Mouse (Mus musculus) heart, embryonic 14.5 days (tissue): Measurements from ENCODE around the gene Cmss1. TPM values are rescaled to one million over a fixed set of nuclear protein-coding genes. Genes with fewer than 3 reads are reported as not detected.

Source experiments
- ATAC-seq: fragments of 200-750 bp; cut with Nextera tagmentation; 2 replicates; pipeline ENCODE4 v1.8.0; 2017; ENCODE audit warnings: low read depth, moderate TSS enrichment; ENCODE audit not compliant: insufficient number of reproducible peaks, insufficient read depth, low FRiP score
- H3K27ac ChIP-seq, 2 experiments: fragments of 200-500 bp in 1 of 2; fragments of 300-500 bp in 1 of 2; sonication (generic) in 1 of 2; replicated peaks in 1 of 2; 2 replicates each; pipeline ENCODE4 v1.5.1; 2012 to 2014; ENCODE audit warnings: low read depth in 2 of 2, low read length in 2 of 2, control low read depth in 1 of 2, mild to moderate bottlenecking in 1 of 2, mixed read lengths in 1 of 2; ENCODE audit not compliant: control insufficient read depth in 1 of 2, insufficient read depth in 1 of 2
- H3K27me3 ChIP-seq: fragments of 300-500 bp; sonication (generic); 2 replicates; pipeline ENCODE4 v1.6.1; 2014; ENCODE audit warnings: mild to moderate bottlenecking, low read length, control low read depth; ENCODE audit not compliant: control insufficient read depth, insufficient read depth
- H3K36me3 ChIP-seq: fragments of 300-500 bp; sonication (generic); 2 replicates; pipeline ENCODE4 v1.6.1; 2014; ENCODE audit warnings: mild to moderate bottlenecking, control low read depth, low read length, mixed read lengths; ENCODE audit not compliant: control insufficient read depth, insufficient read depth
- H3K4me1 ChIP-seq, 2 experiments: fragments of 200-500 bp in 1 of 2; fragments of 300-500 bp in 1 of 2; sonication (generic) in 1 of 2; 2 replicates each; pipeline ENCODE4 v1.6.1; 2012 to 2014; ENCODE audit warnings: low read length in 2 of 2, control low read depth in 1 of 2, mixed read lengths in 1 of 2; ENCODE audit not compliant: control insufficient read depth in 2 of 2, insufficient read depth in 2 of 2
- H3K4me2 ChIP-seq: fragments of 300-500 bp; sonication (generic); 2 replicates; pipeline ENCODE4 v1.6.1; 2014; ENCODE audit warnings: mild to moderate bottlenecking, low read length
- H3K4me3 ChIP-seq, 2 experiments: fragments of 200-500 bp in 1 of 2; fragments of 300-500 bp in 1 of 2; sonication (generic) in 1 of 2; 2 replicates each; pipeline ENCODE4 v1.5.1; 2012 to 2014; ENCODE audit warnings: low read length in 2 of 2, mild to moderate bottlenecking in 2 of 2, control low read depth in 1 of 2, low read depth in 1 of 2, moderate library complexity in 1 of 2; ENCODE audit not compliant: control insufficient read depth in 1 of 2, insufficient read depth in 1 of 2
- H3K9ac ChIP-seq: fragments of 300-500 bp; sonication (generic); 2 replicates; pipeline ENCODE4 v1.6.1; 2014; ENCODE audit warnings: mild to moderate bottlenecking, low read length
- H3K9me3 ChIP-seq: fragments of 300-500 bp; sonication (generic); 2 replicates; pipeline ENCODE4 v1.6.1; 2016; ENCODE audit warnings: low read length, control low read depth; ENCODE audit not compliant: control insufficient read depth
- whole genome bisulfite sequencing: fragments of 180-500 bp; shearing (Covaris S2); extraction: QIAGEN DNeasy Blood & Tissue Kit; methylation state at CpG from one replicate; pipeline ENCODE4 v1.1.7; 2014; 5-methylcytosine and 5-hydroxymethylcytosine counted together
- polyA plus RNA-seq: library from polyadenylated mRNA; unstranded; fragments of >200 nt; fragmentation: Nextera tagmentation; extraction: Ambion mirVana; gene quantifications from 2 replicates; pipeline ENCODE4 v1.2.1, GENCODE M21; 2014

Gene Cmss1
- polyA plus RNA-seq, 1 experiment from 2014 or later: 35.1 TPM

- H3K27ac ChIP-seq: no peak overlapping the region
- no peak overlapping the region for H3K9ac ChIP-seq
- WGBS: 84% methylated on average over 2 of the region's 2 CpGs
- H3K4me3 ChIP-seq: no peak overlapping the region
- H3K4me1 ChIP-seq: peaks cover under 1 to 2% of the 10 kb centered on the region in 2 experiments; a peak in 2 of 4 replicates
- H3K4me2 ChIP-seq: no peak overlapping the region
- no peaks in the 10 kb centered on the region for H3K9me3 ChIP-seq
- no peaks in the 10 kb centered on the region for H3K27me3 ChIP-seq
- no peak for ATAC-seq
- no peaks in the 10 kb centered on the region for H3K36me3 ChIP-seq
These were observed 294.5 kb downstream of the Cmss1 start for GRCm38 (mm10) chr16:57312130-57312529.

- Histone ChIP-seq H3K4me2 (no peak overlapping the region), H3K36me3 (no peaks in the 10 kb centered on the region), H3K4me1 (peaks cover 4 to 12% of the 10 kb centered on the region in 2 experiments; a peak in 2 of 4 replicates), H3K9me3 (no peaks in the 10 kb centered on the region), H3K27me3 (no peaks in the 10 kb centered on the region), H3K4me3 (no peak overlapping the region), H3K27ac (no peak overlapping the region), H3K9ac (no peak overlapping the region)
- ATAC-seq: no peak
- WGBS: 51% methylated on average over 6 of the region's 6 CpGs
These were observed 301.2 kb downstream of the Cmss1 start for GRCm38 (mm10) chr16:57305463-57305862.

GRCm38 (mm10) chr16:57303716-57304115, 302.9 kb downstream of the Cmss1 start:
- Histone ChIP-seq H3K9ac (no peak overlapping the region), H3K27me3 (no peaks in the 10 kb centered on the region), H3K4me1 (peaks cover 4 to 12% of the 10 kb centered on the region in 2 experiments; a peak in 2 of 4 replicates), H3K4me3 (no peak overlapping the region), H3K9me3 (no peaks in the 10 kb centered on the region), H3K36me3 (no peaks in the 10 kb centered on the region), H3K4me2 (no peak overlapping the region), H3K27ac (no peak overlapping the region)
- WGBS: 66% methylated on average over 19 of the region's 19 CpGs
- ATAC-seq: no peak

- WGBS: 88% methylated on average over 25 of the region's 25 CpGs
- Histone ChIP-seq H3K27ac (no peak overlapping the region), H3K9me3 (no peaks in the 10 kb centered on the region), H3K36me3 (no peaks in the 10 kb centered on the region), H3K4me1 (peaks cover 4 to 12% of the 10 kb centered on the region in 2 experiments; a peak in 2 of 4 replicates), H3K27me3 (no peaks in the 10 kb centered on the region), H3K4me2 (no peak overlapping the region), H3K4me3 (no peak overlapping the region), H3K9ac (no peak overlapping the region)
- no peak for ATAC-seq
These were observed 303.6 kb downstream of the Cmss1 start for GRCm38 (mm10) chr16:57302792-57303698.

GRCm38 (mm10) chr16:57301512-57302115, 305.1 kb downstream of the Cmss1 start:
- Histone ChIP-seq H3K9me3 (no peaks in the 10 kb centered on the region), H3K4me1 (peaks cover 2 to 8% of the 10 kb centered on the region in 2 experiments; a peak in 2 of 4 replicates), H3K9ac (no peak overlapping the region), H3K27me3 (no peaks in the 10 kb centered on the region), H3K4me2 (no peak overlapping the region), H3K36me3 (no peaks in the 10 kb centered on the region), H3K27ac (0 out of 4 replicates have a peak overlapping the region, but pooled peaks of 1 of the 2 experiments have one; percentile 6), H3K4me3 (no peak overlapping the region)
- WGBS: 58% methylated on average over 9 of the region's 9 CpGs
- no peak for ATAC-seq

GRCm38 (mm10) chr16:57295216-57295934, 311.3 kb downstream of the Cmss1 start:
- no peak for ATAC-seq
- no peaks in the 10 kb centered on the region for H3K9me3 ChIP-seq
- H3K27me3 ChIP-seq: no peaks in the 10 kb centered on the region
- peaks cover 0 to 3% of the 10 kb centered on the region in 2 experiments; a peak in 1 of 4 replicates for H3K4me1 ChIP-seq
- H3K4me3 ChIP-seq: no peak overlapping the region
- H3K27ac ChIP-seq: no peak overlapping the region
- H3K36me3 ChIP-seq: no peaks in the 10 kb centered on the region
- H3K9ac ChIP-seq: no peak overlapping the region
- WGBS: 73% methylated on average over 10 of the region's 10 CpGs
- no peak overlapping the region for H3K4me2 ChIP-seq

GRCm38 (mm10) chr16:57292765-57293164, 313.9 kb downstream of the Cmss1 start, which contains the start of gene Tmem30c:
Tmem30c (minus strand) TSS chr16:57292865.
- Histone ChIP-seq H3K4me1 (peaks cover 0 to 3% of the 10 kb centered on the region in 2 experiments; a peak in 1 of 4 replicates), H3K4me2 (no peak within 1 kb of the TSS; the same call in 1 of the 2 replicates), H3K9ac (no peak within 1 kb of the TSS), H3K36me3 (no peaks in the 10 kb centered on the region), H3K9me3 (no peaks in the 10 kb centered on the region), H3K4me3 (no peak within 1 kb of the TSS), H3K27ac (0 out of 4 replicates have a peak within 1 kb of the TSS, but pooled peaks of 1 of the 2 experiments have one; percentile 45), H3K27me3 (no peaks in the 10 kb centered on the region)
- ATAC-seq: no peak
- WGBS: 81% methylated on average over 2 of the region's 2 CpGs
